Mouse (Mus musculus): Measurements from ENCODE around the gene D630036H23Rik. TPM values are rescaled to one million over a fixed set of nuclear protein-coding genes. Genes with fewer than 3 reads are reported as not detected.

Gene D630036H23Rik
- 1.7 and 3.0 TPM in 2 replicates for polyA plus RNA-seq (2015; fragmentation: Nextera tagmentation; extraction: Ambion mirVana)

DNA sequence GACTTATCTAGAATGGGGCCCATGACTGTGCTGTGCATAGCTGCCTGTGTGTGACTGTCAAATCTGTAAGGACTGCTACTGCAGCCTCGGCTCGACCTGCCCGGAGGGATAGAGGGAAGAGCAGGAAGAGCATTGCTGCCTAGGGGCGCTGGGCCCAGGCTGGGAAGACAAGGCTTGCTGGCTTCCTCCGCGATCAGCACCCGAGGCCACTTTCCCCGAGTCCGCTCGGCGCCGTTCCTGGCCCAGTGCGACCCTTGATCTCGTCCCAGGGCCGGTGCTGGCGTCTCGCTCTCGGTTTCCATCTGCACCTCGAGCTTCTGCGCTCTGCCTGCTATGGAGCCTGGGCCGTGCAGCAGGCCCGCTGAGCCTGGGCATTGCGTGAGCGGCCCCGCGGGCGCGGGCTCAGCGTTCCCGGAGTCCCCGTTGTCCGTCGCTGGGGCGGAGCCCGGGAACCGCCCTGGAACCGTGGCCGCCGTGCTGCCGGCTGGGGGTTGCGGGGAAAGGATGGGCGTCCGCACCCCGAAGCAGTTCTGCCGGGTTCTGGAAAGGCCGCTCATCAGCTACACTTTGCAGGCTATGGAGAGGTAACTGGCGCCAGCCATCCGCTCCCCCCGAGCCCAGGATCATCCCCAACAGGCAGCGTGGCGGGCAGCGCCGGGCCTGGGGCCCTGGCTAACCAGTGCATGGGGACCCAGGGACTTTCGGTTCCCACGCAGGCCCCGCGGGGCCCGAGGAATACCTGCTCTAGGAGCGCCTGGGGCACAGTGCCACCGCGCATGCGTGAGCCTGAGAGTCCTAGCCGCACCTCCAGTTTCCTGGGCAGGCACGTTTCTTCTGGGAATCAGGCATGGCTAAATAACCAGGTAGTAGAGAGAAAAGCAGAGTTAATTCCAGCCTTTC lies at the start of gene D630036H23Rik, which contains the start of gene Ispd:
D630036H23Rik (minus strand) TSS at position 741 of the 900 bp plus-strand sequence.
Ispd (plus strand) TSS at position 10 of the 900 bp plus-strand sequence.
- Histone ChIP-seq H3K4me1 (replicated peaks; ENCODE audit: control insufficient read depth, insufficient read depth, low read length) (peaks cover 12% of the 10 kb centered on the region), H3K9ac (replicated peaks; ENCODE audit: low read depth, low read length) (peak within 1 kb of the TSS; percentile 100), H3K27ac (ENCODE audit: low read length) (peak within 1 kb of the TSS; percentile 96), H3K4me2 (ENCODE audit: low read length) (peak within 1 kb of the TSS; percentile 81), H3K9me3 (ENCODE audit: control insufficient read depth, low read length) (no peaks in the 10 kb centered on the region), H3K27me3 (replicated peaks; ENCODE audit: control insufficient read depth, insufficient read depth, low read length) (no peaks in the 10 kb centered on the region), H3K36me3 (ENCODE audit: control insufficient read depth, insufficient read depth) (no peaks in the 10 kb centered on the region), H3K4me3 (replicated peaks; ENCODE audit: low read length) (peak within 1 kb of the TSS; percentile 79)
- peak; percentile 96 for ATAC-seq
- under 1% methylated on average over 64 of the region's 64 CpGs for WGBS

DNA sequence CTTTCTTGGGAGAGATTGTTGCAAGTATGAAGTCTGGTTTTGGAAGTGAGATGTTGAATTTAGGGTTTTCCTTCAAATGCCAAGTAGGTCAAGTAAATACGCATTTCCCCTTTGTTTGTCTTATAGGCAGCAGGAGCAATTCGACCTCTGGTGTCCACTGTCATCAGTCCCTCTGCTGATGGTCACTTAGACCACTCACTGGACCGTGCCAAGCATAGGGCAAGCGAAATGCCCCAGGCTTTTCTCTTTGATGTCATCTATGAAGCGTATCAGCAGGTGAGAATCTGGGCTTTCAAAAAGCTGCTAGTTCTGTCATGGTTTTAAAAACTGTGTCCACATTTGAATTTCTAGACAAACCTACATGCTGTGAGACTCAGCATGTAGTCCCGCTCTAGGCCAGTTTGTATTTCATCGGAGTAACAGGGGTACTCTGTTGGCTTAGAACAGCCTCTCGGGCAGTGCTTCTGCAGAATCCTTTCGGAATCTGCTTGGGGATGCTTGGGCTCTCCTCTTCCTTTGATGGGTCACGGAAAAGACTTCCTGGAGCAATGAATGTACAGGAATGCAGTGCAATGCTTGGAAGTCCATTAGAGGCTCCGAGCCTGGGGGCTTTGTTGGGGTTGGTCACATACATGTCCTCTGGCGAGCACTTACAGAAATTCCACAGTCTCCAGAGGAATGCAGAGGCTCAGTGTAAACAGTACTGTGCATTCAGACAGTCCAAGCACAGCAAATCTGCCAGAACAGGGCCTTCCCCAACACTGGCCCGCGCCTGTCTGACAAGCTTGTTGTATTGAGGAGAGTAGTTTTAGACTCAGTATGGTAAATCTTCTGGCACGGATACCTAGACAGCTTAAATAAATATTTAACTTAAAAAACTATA lies 44.4 kb upstream of the D630036H23Rik start:
- no peaks in the 10 kb centered on the region for H3K36me3 ChIP-seq (ENCODE audit: control insufficient read depth, insufficient read depth)
- ATAC-seq = no peak
- H3K27me3 ChIP-seq (replicated peaks; ENCODE audit: control insufficient read depth, insufficient read depth, low read length) = no peaks in the 10 kb centered on the region
- H3K9ac ChIP-seq (replicated peaks; ENCODE audit: low read depth, low read length) = no peak overlapping the region
- no peak overlapping the region for H3K4me2 ChIP-seq (ENCODE audit: low read length)
- no peak overlapping the region for H3K4me3 ChIP-seq (replicated peaks; ENCODE audit: low read length)
- H3K9me3 ChIP-seq (ENCODE audit: control insufficient read depth, low read length) = no peaks in the 10 kb centered on the region
- H3K27ac ChIP-seq (ENCODE audit: low read length) = no peak overlapping the region
- WGBS = 83% methylated on average over 15 of the region's 15 CpGs
- H3K4me1 ChIP-seq (replicated peaks; ENCODE audit: control insufficient read depth, insufficient read depth, low read length) = no peaks in the 10 kb centered on the region

DNA sequence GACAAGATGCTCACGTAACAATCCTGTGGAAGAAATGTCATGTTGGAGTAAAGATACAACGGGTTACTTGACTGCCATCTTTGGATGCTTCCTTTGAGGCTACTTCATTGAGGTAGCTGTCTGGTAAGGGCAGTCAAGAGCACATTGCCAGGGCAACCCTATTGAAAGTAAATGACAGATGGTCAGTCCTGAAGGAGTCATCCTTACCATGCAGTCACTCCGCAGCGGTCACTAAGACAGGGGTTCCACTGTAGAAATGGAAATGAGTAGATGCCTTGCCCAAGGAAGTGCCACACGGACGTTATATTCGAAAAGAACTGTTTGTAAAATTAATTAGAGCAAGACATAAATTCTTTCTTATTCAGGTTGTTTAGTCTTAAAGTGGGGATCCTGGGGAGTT lies 43.3 kb upstream of the D630036H23Rik start:
- no peak overlapping the region for H3K4me3 ChIP-seq (replicated peaks; ENCODE audit: low read length)
- 71% methylated on average over 7 of the region's 7 CpGs for WGBS

DNA sequence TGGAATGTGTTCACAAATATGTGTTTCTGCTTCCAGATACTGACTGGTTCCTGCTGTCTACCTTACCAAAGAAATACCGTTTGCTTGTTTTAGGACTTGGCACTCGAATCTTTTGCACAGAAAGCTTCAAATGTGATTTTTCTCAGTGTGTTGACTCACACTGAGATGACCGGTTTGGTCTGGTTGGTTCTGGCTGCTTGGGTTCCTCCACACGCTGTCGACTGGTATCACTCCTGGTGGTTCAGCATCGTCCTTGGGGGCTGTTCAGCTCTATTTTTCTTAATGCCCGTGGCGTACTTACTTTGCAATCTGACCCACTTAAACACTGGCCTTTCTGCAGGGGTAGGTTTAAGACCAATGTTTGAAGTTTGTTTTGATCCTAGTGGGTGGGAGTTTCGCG lies 41.7 kb upstream of the D630036H23Rik start:
- WGBS = 88% methylated on average over 10 of the region's 10 CpGs
- Histone ChIP-seq H3K27ac (ENCODE audit: low read length) (no peak overlapping the region), H3K4me1 (replicated peaks; ENCODE audit: control insufficient read depth, insufficient read depth, low read length) (no peaks in the 10 kb centered on the region), H3K9ac (replicated peaks; ENCODE audit: low read depth, low read length) (no peak overlapping the region), H3K4me2 (ENCODE audit: low read length) (no peak overlapping the region), H3K4me3 (replicated peaks; ENCODE audit: low read length) (no peak overlapping the region), H3K9me3 (ENCODE audit: control insufficient read depth, low read length) (no peaks in the 10 kb centered on the region), H3K36me3 (ENCODE audit: control insufficient read depth, insufficient read depth) (no peaks in the 10 kb centered on the region), H3K27me3 (replicated peaks; ENCODE audit: control insufficient read depth, insufficient read depth, low read length) (no peaks in the 10 kb centered on the region)
- no peak for ATAC-seq

More for the DNA sequence above, 43.3 kb upstream of the D630036H23Rik start:
- no peaks in the 10 kb centered on the region for H3K27me3 ChIP-seq (replicated peaks; ENCODE audit: control insufficient read depth, insufficient read depth, low read length)
- H3K4me2 ChIP-seq (ENCODE audit: low read length) = no peak overlapping the region
- no peaks in the 10 kb centered on the region for H3K9me3 ChIP-seq (ENCODE audit: control insufficient read depth, low read length)
- no peak for ATAC-seq
- no peaks in the 10 kb centered on the region for H3K4me1 ChIP-seq (replicated peaks; ENCODE audit: control insufficient read depth, insufficient read depth, low read length)
- no peak overlapping the region for H3K9ac ChIP-seq (replicated peaks; ENCODE audit: low read depth, low read length)
- H3K36me3 ChIP-seq (ENCODE audit: control insufficient read depth, insufficient read depth) = no peaks in the 10 kb centered on the region
- H3K27ac ChIP-seq (ENCODE audit: low read length) = no peak overlapping the region

DNA sequence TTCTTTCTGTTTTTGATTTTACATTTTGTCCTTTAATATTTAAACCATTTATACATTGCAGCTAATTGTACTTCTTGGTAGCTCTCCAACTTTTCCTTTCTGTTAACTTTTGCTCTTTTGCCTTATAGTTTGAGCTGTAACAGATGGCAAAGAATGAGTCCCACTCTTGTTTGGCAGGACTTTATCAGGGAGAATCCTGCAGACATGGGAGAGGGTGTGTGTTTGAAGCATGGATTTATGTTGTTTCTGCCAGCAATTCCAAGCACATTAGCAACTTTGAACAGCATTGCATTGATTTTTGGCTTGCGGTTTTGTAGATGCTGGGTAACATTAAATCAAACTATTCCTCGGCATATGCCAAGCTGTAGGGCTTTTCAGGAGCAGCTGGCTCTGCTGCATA lies 13.1 kb upstream of the D630036H23Rik start:
- Histone ChIP-seq H3K4me2 (ENCODE audit: low read length) (no peak overlapping the region), H3K36me3 (ENCODE audit: control insufficient read depth, insufficient read depth) (no peaks in the 10 kb centered on the region), H3K4me1 (replicated peaks; ENCODE audit: control insufficient read depth, insufficient read depth, low read length) (no peaks in the 10 kb centered on the region), H3K9me3 (ENCODE audit: control insufficient read depth, low read length) (0 out of 2 replicates have a peak, but pooled peaks cover 5% of the 10 kb centered on the region), H3K4me3 (replicated peaks; ENCODE audit: low read length) (no peak overlapping the region), H3K9ac (replicated peaks; ENCODE audit: low read depth, low read length) (no peak overlapping the region), H3K27me3 (replicated peaks; ENCODE audit: control insufficient read depth, insufficient read depth, low read length) (no peaks in the 10 kb centered on the region), H3K27ac (ENCODE audit: low read length) (no peak overlapping the region)
- 58% methylated on average over 2 of the region's 2 CpGs for WGBS
- peak; percentile 93 for ATAC-seq

DNA sequence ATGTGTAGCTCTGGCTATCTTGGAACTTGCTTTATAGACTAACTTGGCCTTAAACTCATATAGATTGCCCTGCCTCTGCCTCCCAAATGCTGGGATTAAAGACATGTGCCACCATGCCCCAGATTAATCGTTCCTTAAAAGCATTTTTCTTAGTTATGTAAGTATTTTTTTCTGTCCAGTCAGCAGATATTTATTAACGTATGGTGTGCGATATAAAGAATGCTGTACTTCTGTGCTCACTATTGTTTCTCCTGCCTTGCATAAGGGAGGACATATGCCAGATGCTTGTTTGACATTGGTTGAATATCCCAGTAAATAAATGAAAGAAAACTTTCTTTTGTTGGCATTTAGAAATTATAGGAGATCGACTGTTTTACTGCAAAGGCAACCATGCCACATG lies 5.0 kb upstream of the D630036H23Rik start:
- Histone ChIP-seq H3K9me3 (ENCODE audit: control insufficient read depth, low read length) (0 out of 2 replicates have a peak, but pooled peaks cover under 1% of the 10 kb centered on the region), H3K27ac (ENCODE audit: low read length) (no peak overlapping the region), H3K27me3 (replicated peaks; ENCODE audit: control insufficient read depth, insufficient read depth, low read length) (no peaks in the 10 kb centered on the region), H3K4me1 (replicated peaks; ENCODE audit: control insufficient read depth, insufficient read depth, low read length) (0 out of 2 replicates have a peak, but pooled peaks cover 5% of the 10 kb centered on the region), H3K4me3 (replicated peaks; ENCODE audit: low read length) (no peak overlapping the region), H3K4me2 (ENCODE audit: low read length) (no peak overlapping the region), H3K36me3 (ENCODE audit: control insufficient read depth, insufficient read depth) (no peaks in the 10 kb centered on the region), H3K9ac (replicated peaks; ENCODE audit: low read depth, low read length) (no peak overlapping the region)
- WGBS = 87% methylated on average over 4 of the region's 4 CpGs
- ATAC-seq = no peak

DNA sequence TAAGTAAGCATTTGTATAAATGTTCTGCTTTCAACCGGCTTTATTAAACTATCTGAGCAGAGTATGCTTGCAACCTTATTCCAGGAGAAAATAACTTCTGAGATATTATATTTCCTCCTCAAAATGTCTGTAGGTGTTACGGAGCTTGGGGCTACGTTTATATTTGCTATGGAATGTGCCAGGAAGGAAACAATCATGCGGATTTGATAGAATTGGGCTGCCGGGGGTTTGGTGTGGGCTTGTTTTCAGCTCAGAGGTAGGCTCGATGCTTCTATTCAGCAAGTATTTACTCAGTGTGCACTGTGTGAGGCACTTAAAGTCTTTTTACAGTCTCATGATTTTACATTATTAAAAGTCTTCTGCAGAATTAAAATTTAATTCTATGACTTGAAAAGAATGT lies 3.4 kb upstream of the D630036H23Rik start:
- no peaks in the 10 kb centered on the region for H3K9me3 ChIP-seq (ENCODE audit: control insufficient read depth, low read length)
- H3K27me3 ChIP-seq (replicated peaks; ENCODE audit: control insufficient read depth, insufficient read depth, low read length) = no peaks in the 10 kb centered on the region
- 63% methylated on average over 6 of the region's 6 CpGs for WGBS
- no peak overlapping the region for H3K4me3 ChIP-seq (replicated peaks; ENCODE audit: low read length)
- H3K27ac ChIP-seq (ENCODE audit: low read length) = no peak overlapping the region
- peaks cover 12% of the 10 kb centered on the region for H3K4me1 ChIP-seq (replicated peaks; ENCODE audit: control insufficient read depth, insufficient read depth, low read length)
- H3K36me3 ChIP-seq (ENCODE audit: control insufficient read depth, insufficient read depth) = no peaks in the 10 kb centered on the region
- H3K4me2 ChIP-seq (ENCODE audit: low read length) = no peak overlapping the region
- ATAC-seq = no peak
- no peak overlapping the region for H3K9ac ChIP-seq (replicated peaks; ENCODE audit: low read depth, low read length)

DNA sequence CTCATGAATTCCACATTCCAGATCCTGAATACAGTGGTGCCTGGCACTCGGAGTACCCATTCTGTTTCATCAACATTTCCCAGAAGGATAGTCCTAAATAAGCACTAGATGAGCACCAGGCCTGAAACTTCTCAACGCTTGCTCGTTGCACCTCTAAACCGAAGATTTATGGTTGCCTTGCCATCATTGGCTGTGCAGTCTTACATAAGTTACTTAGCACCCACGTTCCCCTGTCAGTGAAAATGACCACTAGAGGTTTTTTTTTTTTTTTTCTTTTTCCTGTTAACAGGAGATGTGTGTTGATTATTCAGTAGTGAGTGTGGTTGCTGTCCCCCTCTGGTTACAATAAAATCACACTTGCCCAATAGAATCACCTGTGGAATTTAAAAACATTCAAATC lies 1.2 kb downstream of the D630036H23Rik start:
- Histone ChIP-seq H3K27ac (ENCODE audit: low read length) (no peak overlapping the region), H3K9ac (replicated peaks; ENCODE audit: low read depth, low read length) (no peak overlapping the region; the same call in 1 of the 2 replicates), H3K4me2 (ENCODE audit: low read length) (no peak overlapping the region), H3K36me3 (ENCODE audit: control insufficient read depth, insufficient read depth) (no peaks in the 10 kb centered on the region), H3K4me3 (replicated peaks; ENCODE audit: low read length) (no peak overlapping the region), H3K27me3 (replicated peaks; ENCODE audit: control insufficient read depth, insufficient read depth, low read length) (no peaks in the 10 kb centered on the region), H3K4me1 (replicated peaks; ENCODE audit: control insufficient read depth, insufficient read depth, low read length) (peaks cover 12% of the 10 kb centered on the region), H3K9me3 (ENCODE audit: control insufficient read depth, low read length) (no peaks in the 10 kb centered on the region)
- WGBS = 63% methylated on average over 5 of the region's 5 CpGs
- no peak for ATAC-seq

DNA sequence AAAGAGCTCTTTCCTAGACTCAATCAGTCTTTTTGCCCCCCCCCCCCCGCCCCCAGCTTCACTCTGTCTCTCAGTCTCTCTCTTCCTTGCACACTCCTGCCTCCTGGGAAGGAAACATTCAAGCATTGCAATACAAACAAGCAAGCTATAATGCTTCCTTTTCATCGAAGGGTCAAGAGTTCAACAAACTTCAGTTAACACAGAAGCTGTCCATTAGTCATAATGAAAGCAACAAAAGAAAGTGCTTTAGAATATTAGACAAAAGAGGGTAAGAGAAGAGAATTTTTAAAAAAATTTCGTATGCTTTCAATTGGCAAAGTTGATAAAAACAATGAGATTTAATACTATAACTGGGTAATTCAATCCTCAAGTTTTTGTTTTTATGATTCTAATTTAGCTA lies 1.7 kb downstream of the D630036H23Rik start:
- Histone ChIP-seq H3K9ac (replicated peaks; ENCODE audit: low read depth, low read length) (no peak overlapping the region), H3K4me2 (ENCODE audit: low read length) (no peak overlapping the region), H3K4me1 (replicated peaks; ENCODE audit: control insufficient read depth, insufficient read depth, low read length) (peaks cover 12% of the 10 kb centered on the region), H3K36me3 (ENCODE audit: control insufficient read depth, insufficient read depth) (no peaks in the 10 kb centered on the region), H3K4me3 (replicated peaks; ENCODE audit: low read length) (no peak overlapping the region), H3K9me3 (ENCODE audit: control insufficient read depth, low read length) (no peaks in the 10 kb centered on the region), H3K27me3 (replicated peaks; ENCODE audit: control insufficient read depth, insufficient read depth, low read length) (no peaks in the 10 kb centered on the region), H3K27ac (ENCODE audit: low read length) (no peak overlapping the region)
- 21% methylated on average over 3 of the region's 3 CpGs for WGBS
- no peak for ATAC-seq

Data from forebrain, embryonic 16.5 days (tissue).